Mouse (Mus musculus) sigmoid colon, adult 10 weeks (tissue): ENCODE measurements around the gene Capn5. TPM values are rescaled to one million over a fixed set of nuclear protein-coding genes. Genes with fewer than 3 reads are reported as not detected.

Experiments
- polyA plus RNA-seq: library from polyadenylated mRNA; stranded (reverse); fragments of 350-450 nt; fragmentation: Illumina TruSeq; extraction: RNeasy Lipid Tissue Mini Kit (QIAGEN cat#74804); gene quantifications from one replicate; pipeline ENCODE4 v1.2.3, GENCODE M21; 2014; ENCODE audit warnings: low read depth, low replicate concordance

Capn5 gene
- 14.2 TPM for polyA plus RNA-seq

GRCm38 (mm10) chr7:98177929-98178559 lies at the start of gene Capn5:
TSS of gene Capn5 (minus strand) at chr7:98178274.

GRCm38 (mm10) chr7:98199381-98199780 lies 21.3 kb upstream of the Capn5 start, which contains the start of gene B3gnt6:
TSS of gene B3gnt6 (minus strand) at chr7:98199481.

DNA sequence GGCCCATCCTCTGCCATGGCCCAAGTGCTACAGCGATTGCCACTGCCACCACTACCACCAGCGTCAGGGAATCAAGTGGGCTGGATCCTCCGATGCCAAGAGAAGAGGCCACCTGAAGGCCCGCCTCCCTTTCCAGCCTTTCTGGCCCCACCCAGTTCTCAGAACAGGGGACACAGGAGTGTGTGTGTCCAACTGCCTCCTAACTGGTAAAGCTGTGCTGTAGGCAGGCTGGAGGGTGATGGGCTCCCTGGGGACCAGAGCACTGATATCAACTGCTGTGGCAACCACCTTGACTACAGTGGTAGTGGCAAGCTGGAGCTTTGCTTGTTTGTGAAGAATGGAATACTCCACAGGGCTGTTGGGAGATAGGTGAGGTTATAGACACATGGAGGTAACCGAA lies 32.7 kb downstream of the Capn5 start, which contains the start of gene Omp:
Gene Omp, minus strand, starts transcription at position 101 of the 400 bp plus-strand sequence.

GRCm38 (mm10) chr7:98119179-98119960 lies 58.7 kb downstream of the Capn5 start, which contains the start of gene Myo7a:
TSS of gene Myo7a (minus strand) at chr7:98119524.

Other genes starting within 250 kb of the Capn5 start
- gene Myo7a, start 58.8 kb downstream of the Capn5 start, polyA plus RNA-seq = 2.9 TPM
- gene Omp, start 32.8 kb downstream of the Capn5 start, polyA plus RNA-seq = 1.8 TPM
- gene B3gnt6, start 21.2 kb upstream of the Capn5 start, polyA plus RNA-seq = 20.7 TPM
- 62.0 TPM for gene Acer3, start 142.9 kb upstream of the Capn5 start, polyA plus RNA-seq
- 1.4 TPM for gene Tsku, start 183.1 kb upstream of the Capn5 start, polyA plus RNA-seq